Mouse (Mus musculus) liver, adult 2 months (tissue): ENCODE results near the gene Pcna. TPM values are rescaled to one million over a fixed set of nuclear protein-coding genes. Genes with fewer than 3 reads are reported as not detected.

Experiments
- DNase-seq: peaks from one replicate; pipeline ENCODE4 v3.0.0-alpha.2; 2011; ENCODE audit warnings: low read depth, low spot score; ENCODE audit errors: extremely low read depth
- H3K27ac ChIP-seq: fragments of 200-500 bp; replicated peaks from 2 replicates; pipeline ENCODE4 v1.5.1; 2012; ENCODE audit warnings: low read depth, mild to moderate bottlenecking, control low read depth, inconsistent platforms, low read length; ENCODE audit not compliant: insufficient read depth
- H3K27me3 ChIP-seq: fragments of 200-500 bp; 2 replicates; pipeline ENCODE4 v1.6.1; 2012; ENCODE audit warnings: mild to moderate bottlenecking, moderate library complexity, low read length, inconsistent platforms; ENCODE audit not compliant: control insufficient read depth, insufficient read depth
- H3K36me3 ChIP-seq: fragments of 200-500 bp; 2 replicates; pipeline ENCODE4 v1.6.1; 2012; ENCODE audit warnings: low read length, inconsistent platforms; ENCODE audit not compliant: control insufficient read depth, insufficient read depth
- H3K4me1 ChIP-seq: fragments of 200-500 bp; 2 replicates; pipeline ENCODE4 v1.6.1; 2011; ENCODE audit warnings: low read length; ENCODE audit not compliant: control insufficient read depth, insufficient read depth
- H3K4me3 ChIP-seq: fragments of 200-500 bp; 2 replicates; pipeline ENCODE4 v1.5.1; 2011; ENCODE audit warnings: low read depth, mild to moderate bottlenecking, control low read depth, low read length, moderate library complexity; ENCODE audit not compliant: insufficient read depth
- H3K79me2 ChIP-seq: fragments of 200-500 bp; 2 replicates; pipeline ENCODE4 v1.6.1; 2012; ENCODE audit warnings: inconsistent platforms, mild to moderate bottlenecking, low read length, moderate library complexity; ENCODE audit not compliant: control insufficient read depth, insufficient read depth
- H3K9ac ChIP-seq: fragments of 200-500 bp; 2 replicates; pipeline ENCODE4 v1.6.1; 2012; ENCODE audit warnings: low read depth, mild to moderate bottlenecking, control low read depth, inconsistent platforms, low read length
- CTCF ChIP-seq: fragments of 200-500 bp; IDR thresholded peaks from 2 replicates; pipeline ENCODE4 v1.5.1; 2011; ENCODE audit warnings: low read depth, low read length, control low read depth
- POLR2A ChIP-seq: fragments of 200-500 bp; IDR thresholded peaks from 2 replicates; pipeline ENCODE4 v1.6.1; 2011; ENCODE audit warnings: low read length, control low read depth; ENCODE audit not compliant: insufficient read depth; ENCODE audit errors: extremely low read depth
- WGBS: fragments of 180-500 bp; shearing (Covaris S2); methylation state at CpG from one replicate; pipeline ENCODE4 v1.1.7; 2018; 5-methylcytosine and 5-hydroxymethylcytosine counted together
- polyA plus RNA-seq: library from polyadenylated mRNA; depleted of rRNA; stranded (reverse); fragments of >200 nt; gene quantifications from 2 replicates; pipeline ENCODE4 v1.2.3, GENCODE M21; 2012
- total RNA-seq: library from RNA; depleted of rRNA; stranded (reverse); fragments of >200 nt; gene quantifications from 2 replicates; pipeline ENCODE4 v1.2.3, GENCODE M21; 2014

Pcna gene
- total and polyA plus RNA-seq, 2 experiments: 20.6 to 39.0 TPM

GRCm38 (mm10) chr2:132279336-132279882 lies 26.3 kb upstream of the Pcna start:
- Histone ChIP-seq H3K36me3 (no peaks in the 10 kb centered on the region), H3K79me2 (peaks cover 29% of the 10 kb centered on the region), H3K4me1 (peaks cover 38% of the 10 kb centered on the region), H3K27me3 (no peaks in the 10 kb centered on the region), H3K27ac (peak overlapping the region; percentile 79), H3K4me3 (no peak overlapping the region), H3K9ac (peak overlapping the region; percentile 18; the same call in 1 of the 2 replicates)
- peak; percentile 71 for DNase-seq
- TF ChIP-seq POLR2A (no peak), CTCF (no peak)
- 47% methylated on average over 3 of the region's 3 CpGs for WGBS

GRCm38 (mm10) chr2:132278273-132278853 lies 25.2 kb upstream of the Pcna start:
- TF ChIP-seq POLR2A: no peak
- no peak for TF ChIP-seq CTCF
- H3K27me3 ChIP-seq: no peaks in the 10 kb centered on the region
- DNase-seq: no peak
- H3K4me3 ChIP-seq: no peak overlapping the region
- H3K36me3 ChIP-seq: no peaks in the 10 kb centered on the region
- WGBS: 87% methylated on average over 8 of the region's 8 CpGs
- no peak overlapping the region for H3K9ac ChIP-seq
- H3K4me1 ChIP-seq: peaks cover 35% of the 10 kb centered on the region
- 0 out of 2 replicates have a peak overlapping the region, but pooled peaks have one; percentile 19 for H3K27ac ChIP-seq
- peaks cover 26% of the 10 kb centered on the region for H3K79me2 ChIP-seq

- WGBS: 39% methylated on average over 4 of the region's 4 CpGs
- H3K4me3 ChIP-seq: no peak overlapping the region
- H3K27me3 ChIP-seq: no peaks in the 10 kb centered on the region
- no peaks in the 10 kb centered on the region for H3K36me3 ChIP-seq
- no peak for TF ChIP-seq CTCF
- TF ChIP-seq POLR2A: no peak
- H3K79me2 ChIP-seq: peaks cover 44% of the 10 kb centered on the region
- peak; percentile 54 for DNase-seq
- no peak overlapping the region for H3K9ac ChIP-seq
- H3K27ac ChIP-seq: peak overlapping the region; percentile 36; the same call in 1 of the 2 replicates
- peaks cover 29% of the 10 kb centered on the region for H3K4me1 ChIP-seq
Measured at GRCm38 (mm10) chr2:132276249-132276648, 23.1 kb upstream of the Pcna start.

- Histone ChIP-seq H3K36me3 (no peaks in the 10 kb centered on the region), H3K4me1 (peaks cover 30% of the 10 kb centered on the region), H3K9ac (no peak overlapping the region), H3K27ac (no peak overlapping the region), H3K27me3 (no peaks in the 10 kb centered on the region), H3K4me3 (no peak overlapping the region), H3K79me2 (peaks cover 50% of the 10 kb centered on the region)
- no peak for DNase-seq
- TF ChIP-seq POLR2A (no peak), CTCF (peak; percentile 67)
- WGBS: 67% methylated on average over 4 of the region's 4 CpGs
Measured at GRCm38 (mm10) chr2:132275527-132275926, 22.4 kb upstream of the Pcna start.

GRCm38 (mm10) chr2:132272694-132273389 lies 19.7 kb upstream of the Pcna start:
- no peak overlapping the region for H3K27ac ChIP-seq
- H3K4me3 ChIP-seq: no peak overlapping the region
- H3K79me2 ChIP-seq: peaks cover 41% of the 10 kb centered on the region
- H3K36me3 ChIP-seq: no peaks in the 10 kb centered on the region
- TF ChIP-seq CTCF (no peak), POLR2A (no peak)
- DNase-seq: no peak
- no peak overlapping the region for H3K9ac ChIP-seq
- H3K27me3 ChIP-seq: no peaks in the 10 kb centered on the region
- H3K4me1 ChIP-seq: peaks cover 27% of the 10 kb centered on the region
- 30% methylated on average over 6 of the region's 6 CpGs for WGBS
